30 mouse cellular contexts compared by ENCODE assay signal in the genomic region with DNA sequence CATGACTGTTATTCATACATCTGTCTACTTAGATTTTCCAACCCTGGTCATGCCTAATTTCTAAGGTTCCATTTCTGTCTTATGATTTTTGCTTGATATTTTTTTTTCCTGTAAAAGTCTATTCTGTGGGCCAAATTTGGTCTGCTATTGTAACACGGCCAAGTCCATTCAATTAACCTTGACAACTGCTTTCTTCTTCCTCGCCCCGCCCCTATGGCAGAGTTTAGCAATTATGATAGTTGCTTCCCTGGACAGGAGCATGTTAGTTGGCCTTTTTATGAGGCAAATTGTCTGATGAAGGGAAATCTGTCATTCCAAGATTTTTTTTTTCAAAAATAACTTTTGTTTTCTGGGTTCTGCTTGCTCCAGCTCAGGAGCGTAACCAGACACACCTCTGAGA.
DNase-seq lines count a peak whose midpoint lies in the region; ATAC-seq and TF ChIP-seq lines count a peak whose summit lies in the region.
"Had no signal": no experiment of that assay in that cellular context is flagged by ENCODE, and none has a peak within 500 bp of the region (broad histone marks: within the 10 kb centered on the region; RNA-seq: fewer than 3 reads in every experiment).

No protein-coding gene starts in this region.

- DNase-seq in adrenal gland, adult 2 months: peak; percentile 68
- no peak for DNase-seq in adrenal gland, postnatal 4 days (ENCODE audit: low spot score in 2 of 2)
- peak; percentile 43 for DNase-seq in adrenal gland, postnatal 14 days
- DNase-seq in ovary, postnatal 36 days (ENCODE audit: low spot score): peak; percentile 15
- DNase-seq: cerebellum, adult 11-12 months; cerebellum, postnatal 10 days; gastrocnemius, postnatal 25 days; heart, adult 18-20 months; heart, postnatal 36 days; kidney, postnatal 25 days; liver; lung, adult 2 months; lung, postnatal 36 days; spleen, adult 18-20 months; thymus, adult 18-20 months; thymus, postnatal 25 days had no signal

- no peaks in the 10 kb centered on the region for H3K9me3 ChIP-seq in forebrain, embryonic 13.5 days (replicated peaks)
- H3K9me3 ChIP-seq in intestine, embryonic 16.5 days (ENCODE audit: control insufficient read depth, low read length): no peaks in the 10 kb centered on the region
- H3K9me3 ChIP-seq: embryonic facial prominence, embryonic 13.5 days; forebrain, embryonic 10.5 days; hindbrain, embryonic 13.5 days; kidney, embryonic 15.5 days; neural tube, embryonic 12.5 days had no signal

- 92% methylated on average over 4 of the region's 4 CpGs for WGBS in forebrain, embryonic 13.5 days
- WGBS in intestine, embryonic 16.5 days: 87% methylated on average over 4 of the region's 4 CpGs

- TF ChIP-seq CTCF in C2C12 (IDR thresholded peaks at IDR 0.05; ENCODE audit: control insufficient read depth, insufficient read depth, insufficient read length): no peak

- no peak overlapping the region for H3K4me2 ChIP-seq in forebrain, embryonic 13.5 days
- no peak overlapping the region for H3K4me2 ChIP-seq in intestine, embryonic 16.5 days (ENCODE audit: low read depth, low read length)
- H3K4me2 ChIP-seq: embryonic facial prominence, embryonic 13.5 days; heart, embryonic 11.5 days; hindbrain, embryonic 13.5 days; kidney, embryonic 15.5 days; midbrain, embryonic 11.5 days; neural tube, embryonic 12.5 days had no signal

- H3K36me3 ChIP-seq in C2C12 (ENCODE audit: control insufficient read depth, insufficient read depth): no peaks in the 10 kb centered on the region
- no peaks in the 10 kb centered on the region for H3K36me3 ChIP-seq in forebrain, embryonic 13.5 days (ENCODE audit: poor library complexity, severe bottlenecking)
- no peaks in the 10 kb centered on the region for H3K36me3 ChIP-seq in intestine, embryonic 16.5 days (ENCODE audit: control insufficient read depth, insufficient read depth, low read length)
- H3K36me3 ChIP-seq: embryonic facial prominence, embryonic 13.5 days; forebrain, embryonic 10.5 days; hindbrain, embryonic 13.5 days; kidney, embryonic 15.5 days; neural tube, embryonic 12.5 days had no signal

- no peak overlapping the region for H3K27ac ChIP-seq in forebrain, embryonic 13.5 days
- H3K27ac ChIP-seq in intestine, embryonic 16.5 days (ENCODE audit: low read length): no peak overlapping the region
- H3K27ac ChIP-seq: embryonic facial prominence, embryonic 13.5 days; forebrain, embryonic 10.5 days; hindbrain, embryonic 13.5 days; kidney, embryonic 15.5 days; liver, embryonic 14.5 days; neural tube, embryonic 12.5 days had no signal

- no peak for ATAC-seq in forebrain, embryonic 13.5 days
- ATAC-seq in intestine, embryonic 16.5 days: no peak
- ATAC-seq: CD4-positive, CD25-positive, alpha-beta regulatory T cell, adult 4 months; intestine, postnatal 0 days; midbrain, embryonic 16.5 days had no signal

- no peaks in the 10 kb centered on the region for H3K79me3 ChIP-seq in C2C12 (ENCODE audit: low read depth)

- no peak overlapping the region for H3K4me3 ChIP-seq in C2C12 (ENCODE audit: insufficient read depth, poor library complexity, severe bottlenecking)
- no peak overlapping the region for H3K4me3 ChIP-seq in forebrain, embryonic 13.5 days
- H3K4me3 ChIP-seq in intestine, embryonic 16.5 days (ENCODE audit: low read length): no peak overlapping the region
- H3K4me3 ChIP-seq: embryonic facial prominence, embryonic 13.5 days; forebrain, embryonic 10.5 days; hindbrain, embryonic 13.5 days; kidney, embryonic 15.5 days; neural tube, embryonic 12.5 days had no signal

- H3K4me1 ChIP-seq in forebrain, embryonic 13.5 days: no peaks in the 10 kb centered on the region
- H3K4me1 ChIP-seq in intestine, embryonic 16.5 days (ENCODE audit: control insufficient read depth, insufficient read depth, low read length): no peaks in the 10 kb centered on the region
- H3K4me1 ChIP-seq: embryonic facial prominence, embryonic 13.5 days; forebrain, embryonic 10.5 days; hindbrain, embryonic 13.5 days; kidney, embryonic 15.5 days; neural tube, embryonic 12.5 days had no signal

- no peaks in the 10 kb centered on the region for H3K79me2 ChIP-seq in C2C12 (ENCODE audit: control insufficient read depth, insufficient read depth)

- H3ac ChIP-seq in C2C12 (ENCODE audit: control insufficient read depth, insufficient read length, low read depth): no peak overlapping the region

- no peaks in the 10 kb centered on the region for H3K27me3 ChIP-seq in C2C12 (ENCODE audit: control insufficient read depth, insufficient read depth, insufficient read length)
- H3K27me3 ChIP-seq in forebrain, embryonic 13.5 days: no peaks in the 10 kb centered on the region
- H3K27me3 ChIP-seq in intestine, embryonic 16.5 days (replicated peaks; ENCODE audit: control insufficient read depth, insufficient read depth, low read length): no peaks in the 10 kb centered on the region
- H3K27me3 ChIP-seq: embryonic facial prominence, embryonic 13.5 days; hindbrain, embryonic 13.5 days; kidney, embryonic 15.5 days; neural tube, embryonic 12.5 days had no signal

- H3K9ac ChIP-seq in forebrain, embryonic 13.5 days: no peak overlapping the region
- H3K9ac ChIP-seq in intestine, embryonic 16.5 days (ENCODE audit: low read depth, low read length): no peak overlapping the region
- H3K9ac ChIP-seq: embryonic facial prominence, embryonic 13.5 days; hindbrain, embryonic 13.5 days; kidney, embryonic 15.5 days; liver, embryonic 14.5 days; neural tube, embryonic 12.5 days had no signal

TF ChIP-seq in C2C12, 6 proteins besides CTCF, POLR2A, EP300 and RAD21:
- TF ChIP-seq CEBPB (IDR thresholded peaks at IDR 0.05; ENCODE audit: low read depth): no peak
- TF ChIP-seq FOSL1 (IDR thresholded peaks at IDR 0.05; ENCODE audit: insufficient read depth, low read length, poor library complexity, severe bottlenecking): peak; percentile 25
TF ChIP-seq in C2C12: peak in this region for 1.

Comparison
In these comparisons a context has a peak if more than half of its experiments do, and no peak if none do; other contexts are left out.
1. DNase-seq: peak in adrenal gland, adult 2 months (single experiment), adrenal gland, postnatal 14 days (single experiment) and ovary, postnatal 36 days (single experiment); none in adrenal gland, postnatal 4 days (0 of 2).